Mouse (Mus musculus) spleen, postnatal 4 days (tissue): ENCODE data around the gene Gm21915.

Experiments
- DNase-seq, 2 experiments: peaks; one replicate each; pipeline ENCODE4 v3.0.0; 2022; ENCODE audit warnings: low spot score in 2 of 2

Gm21915 gene

DNA sequence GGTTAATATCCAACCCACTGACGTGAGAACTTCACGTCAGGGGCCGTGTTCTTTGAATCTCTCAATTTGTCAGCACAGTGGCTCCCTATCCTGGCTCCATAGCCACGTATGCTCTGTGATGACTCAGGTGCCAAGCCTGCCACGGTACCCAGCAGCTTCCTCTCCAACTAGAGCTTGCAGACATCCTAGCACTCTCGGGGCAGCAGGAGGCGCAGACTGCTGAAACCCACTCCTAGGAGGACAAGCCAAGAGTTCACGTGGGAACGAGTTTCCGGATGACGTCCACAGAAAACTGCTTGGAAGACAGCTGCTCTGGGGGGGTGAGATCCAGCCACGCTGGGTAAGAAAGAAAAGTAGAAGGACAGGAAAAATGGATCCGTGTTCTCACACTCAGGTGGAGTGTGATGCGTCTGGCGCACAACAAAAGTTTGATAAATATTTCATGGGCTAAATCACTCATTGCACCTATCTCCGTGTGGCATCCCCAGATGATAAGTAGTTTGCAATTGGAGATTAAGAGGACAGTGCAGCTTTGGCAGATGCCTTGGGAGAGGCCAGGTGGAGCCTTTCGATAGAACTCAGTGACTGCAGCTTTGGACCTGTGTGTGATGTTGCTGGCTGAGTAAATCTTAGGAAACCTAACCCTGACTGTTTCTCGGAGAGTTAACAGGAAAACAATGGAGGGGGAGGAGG is 46.9 kb downstream of the Gm21915 start:
- DNase-seq = no peak

DNA sequence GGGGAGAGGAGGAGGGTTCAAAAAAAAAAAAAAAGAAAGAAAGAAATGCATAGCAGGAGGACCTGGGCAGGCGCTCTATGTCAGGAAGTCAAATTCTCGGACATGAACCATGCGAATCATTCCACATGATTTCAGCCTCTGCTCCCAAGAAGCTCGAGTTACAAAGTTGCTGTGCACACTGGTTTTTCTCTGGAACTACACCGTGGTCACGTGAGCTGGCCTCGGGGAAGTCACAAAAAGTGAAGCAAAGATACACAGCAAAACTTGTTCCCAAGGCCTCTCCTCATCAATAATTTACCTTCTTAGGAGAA is 47.4 kb downstream of the Gm21915 start:
- no peak for DNase-seq
